Mouse (Mus musculus) forebrain, embryonic 11.5 days (tissue): ENCODE data around the gene Glcci1. TPM values are rescaled to one million over a fixed set of nuclear protein-coding genes. Genes with fewer than 3 reads are reported as not detected.
"Not testable (repeated sequence)": the region's sequence is repeated elsewhere in the genome, so short reads cannot be mapped to it uniquely, and the experiment has no call there.

Experiments
- ATAC-seq: fragments of 200-750 bp; cut with Nextera tagmentation; replicated peaks from 2 replicates; pipeline ENCODE4 v1.8.0; 2017; ENCODE audit warnings: moderate TSS enrichment; ENCODE audit not compliant: low FRiP score
- DNase-seq: peaks from one replicate; pipeline ENCODE4 v3.0.0-alpha.2; 2017; ENCODE audit warnings: low spot score
- H3K27ac ChIP-seq: fragments of 300-500 bp; sonication (generic); 2 replicates; pipeline ENCODE4 v1.5.1; 2014; ENCODE audit warnings: low read depth, low read length
- H3K27me3 ChIP-seq: fragments of 300-500 bp; sonication (generic); 2 replicates; pipeline ENCODE4 v1.6.1; 2014; ENCODE audit warnings: mild to moderate bottlenecking, low read length, mixed read lengths; ENCODE audit not compliant: control insufficient read depth, insufficient read depth
- H3K36me3 ChIP-seq: fragments of 300-500 bp; sonication (generic); 2 replicates; pipeline ENCODE4 v1.6.1; 2014; ENCODE audit warnings: mild to moderate bottlenecking, low read length, moderate library complexity, mixed read lengths; ENCODE audit not compliant: control insufficient read depth, insufficient read depth
- H3K4me1 ChIP-seq: fragments of 300-500 bp; sonication (generic); replicated peaks from 2 replicates; pipeline ENCODE4 v1.6.1; 2014; ENCODE audit warnings: low read length, mixed read lengths; ENCODE audit not compliant: control insufficient read depth, insufficient read depth
- H3K4me2 ChIP-seq: fragments of 300-500 bp; sonication (generic); 2 replicates; pipeline ENCODE4 v1.6.1; 2014; ENCODE audit warnings: low read depth, mild to moderate bottlenecking, low read length, moderate library complexity, mixed read lengths; ENCODE audit not compliant: severe bottlenecking
- H3K4me3 ChIP-seq: fragments of 300-500 bp; sonication (generic); 2 replicates; pipeline ENCODE4 v1.5.1; 2014; ENCODE audit warnings: low read depth, low read length
- H3K9ac ChIP-seq: fragments of 300-500 bp; sonication (generic); 2 replicates; pipeline ENCODE4 v1.6.1; 2014; ENCODE audit warnings: low read length
- H3K9me3 ChIP-seq: fragments of 300-500 bp; sonication (generic); 2 replicates; pipeline ENCODE4 v1.6.1; 2016; ENCODE audit warnings: low read length, mixed read lengths; ENCODE audit not compliant: control insufficient read depth
- WGBS: fragments of 180-500 bp; shearing (Covaris S2); extraction: QIAGEN DNeasy Blood & Tissue Kit; methylation state at CpG from one replicate; pipeline ENCODE4 v1.1.7; 2014; 5-methylcytosine and 5-hydroxymethylcytosine counted together
- polyA plus RNA-seq: library from polyadenylated mRNA; unstranded; fragments of >200 nt; fragmentation: Nextera tagmentation; extraction: Ambion mirVana; gene quantifications from 2 replicates; pipeline ENCODE4 v1.2.1, GENCODE M21; 2014

Glcci1 gene
- polyA plus RNA-seq, 1 experiment from 2014 or later: 16.8 TPM

- Histone ChIP-seq H3K4me1 (no peaks in the 10 kb centered on the region), H3K27me3 (no peaks in the 10 kb centered on the region), H3K36me3 (no peaks in the 10 kb centered on the region), H3K27ac (no peak overlapping the region), H3K4me2 (no peak overlapping the region), H3K4me3 (no peak overlapping the region), H3K9me3 (no peaks in the 10 kb centered on the region), H3K9ac (no peak overlapping the region)
- DNase-seq (no peak), ATAC-seq (no peak)
- 86% methylated on average over 3 of the region's 3 CpGs for WGBS
Observed at GRCm38 (mm10) chr6:8519687-8520086, 10.3 kb downstream of the Glcci1 start.

DNA sequence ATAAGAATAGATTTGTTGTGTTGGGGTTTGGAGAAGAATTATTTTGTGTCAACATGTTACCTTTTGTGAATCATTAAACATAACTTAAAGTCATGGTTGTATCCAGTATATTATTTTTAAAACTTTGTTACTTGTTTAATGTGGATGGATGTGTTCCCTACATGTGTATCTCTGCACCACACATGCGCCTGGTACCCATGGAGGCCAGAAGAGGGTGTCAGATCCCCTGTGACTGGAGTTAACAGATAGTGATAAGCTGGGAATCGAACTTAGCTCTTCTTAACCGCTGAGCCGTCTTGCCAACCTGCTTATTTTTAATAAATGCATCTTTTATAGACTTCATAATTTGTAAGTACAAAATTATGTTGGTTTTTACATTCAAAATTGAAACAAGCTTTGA is 11.8 kb downstream of the Glcci1 start:
- no peaks in the 10 kb centered on the region for H3K27me3 ChIP-seq
- H3K27ac ChIP-seq: no peak overlapping the region
- WGBS: 94% methylated on average over 4 of the region's 4 CpGs
- H3K9me3 ChIP-seq: no peaks in the 10 kb centered on the region
- no peak overlapping the region for H3K9ac ChIP-seq
- no peaks in the 10 kb centered on the region for H3K4me1 ChIP-seq
- DNase-seq (no peak), ATAC-seq (no peak)
- H3K4me2 ChIP-seq: no peak overlapping the region
- no peak overlapping the region for H3K4me3 ChIP-seq
- H3K36me3 ChIP-seq: no peaks in the 10 kb centered on the region

DNA sequence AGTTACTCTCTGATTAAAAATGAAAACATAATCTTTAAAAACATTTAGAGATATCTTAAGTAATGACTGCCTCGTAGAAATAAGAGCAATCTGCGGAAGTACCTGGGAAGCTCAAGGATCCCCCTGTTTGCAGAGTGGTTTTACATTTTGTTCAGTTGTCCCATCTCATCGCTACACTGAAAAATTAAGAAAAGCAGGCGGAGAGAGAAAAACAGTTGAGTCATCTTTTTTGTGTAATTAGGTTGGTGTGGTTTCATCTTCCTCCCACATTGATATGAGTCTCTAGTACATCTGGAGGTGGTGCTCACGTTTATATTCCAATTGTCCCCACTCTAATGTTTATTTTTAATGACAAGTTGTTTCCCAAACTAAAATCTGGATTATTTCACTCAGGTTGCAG is 15.3 kb downstream of the Glcci1 start:
- no peak overlapping the region for H3K4me2 ChIP-seq
- ATAC-seq (no peak), DNase-seq (no peak)
- no peaks in the 10 kb centered on the region for H3K27me3 ChIP-seq
- no peaks in the 10 kb centered on the region for H3K9me3 ChIP-seq
- no peaks in the 10 kb centered on the region for H3K4me1 ChIP-seq
- H3K36me3 ChIP-seq: no peaks in the 10 kb centered on the region
- H3K27ac ChIP-seq: no peak overlapping the region
- WGBS: 92% methylated on average over 5 of the region's 5 CpGs
- H3K4me3 ChIP-seq: no peak overlapping the region
- H3K9ac ChIP-seq: no peak overlapping the region

DNA sequence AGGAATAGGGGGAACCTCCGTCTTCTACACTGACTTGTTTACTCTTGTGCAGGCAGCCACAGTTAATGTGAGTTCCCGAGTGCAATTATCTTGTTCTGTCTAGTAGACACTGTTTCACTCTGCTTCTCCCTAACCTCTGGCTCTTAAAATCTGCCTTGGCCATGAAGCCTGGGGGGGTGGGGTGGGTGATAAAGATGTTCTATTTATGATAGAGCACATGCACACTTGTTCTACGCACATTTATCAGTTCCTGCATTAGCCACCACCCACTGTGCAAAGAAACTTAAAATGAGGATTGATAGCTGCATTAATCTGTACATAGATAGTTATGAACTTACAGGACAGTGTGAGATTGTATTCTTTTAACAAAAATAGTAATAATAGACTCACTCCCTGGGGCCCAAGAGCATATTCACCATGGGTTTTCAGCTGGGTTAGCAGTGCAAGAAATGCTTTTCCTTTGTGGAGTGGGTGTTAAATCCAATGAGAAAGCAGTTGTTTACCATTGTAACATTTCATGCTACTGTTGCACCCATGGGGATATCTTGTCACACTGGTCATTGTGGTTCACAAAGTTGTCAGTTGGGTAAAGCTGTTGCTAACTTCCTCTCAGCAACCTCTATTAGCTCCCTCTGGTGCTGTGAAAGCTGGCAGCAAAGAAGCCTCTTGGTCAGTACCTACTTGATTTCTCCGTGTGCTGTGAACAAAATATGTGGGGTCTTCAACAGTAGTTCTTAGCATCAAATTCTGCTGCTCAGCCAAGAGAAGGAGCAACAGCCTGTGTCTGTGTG is 21.9 kb downstream of the Glcci1 start:
- H3K4me2 ChIP-seq: no peak overlapping the region
- no peak overlapping the region for H3K4me3 ChIP-seq
- WGBS: 92% methylated on average over 4 of the region's 4 CpGs
- H3K36me3 ChIP-seq: no peaks in the 10 kb centered on the region
- H3K9ac ChIP-seq: no peak overlapping the region
- DNase-seq (no peak), ATAC-seq (no peak)
- H3K27ac ChIP-seq: no peak overlapping the region
- H3K27me3 ChIP-seq: no peaks in the 10 kb centered on the region
- H3K4me1 ChIP-seq: no peaks in the 10 kb centered on the region
- no peaks in the 10 kb centered on the region for H3K9me3 ChIP-seq

DNA sequence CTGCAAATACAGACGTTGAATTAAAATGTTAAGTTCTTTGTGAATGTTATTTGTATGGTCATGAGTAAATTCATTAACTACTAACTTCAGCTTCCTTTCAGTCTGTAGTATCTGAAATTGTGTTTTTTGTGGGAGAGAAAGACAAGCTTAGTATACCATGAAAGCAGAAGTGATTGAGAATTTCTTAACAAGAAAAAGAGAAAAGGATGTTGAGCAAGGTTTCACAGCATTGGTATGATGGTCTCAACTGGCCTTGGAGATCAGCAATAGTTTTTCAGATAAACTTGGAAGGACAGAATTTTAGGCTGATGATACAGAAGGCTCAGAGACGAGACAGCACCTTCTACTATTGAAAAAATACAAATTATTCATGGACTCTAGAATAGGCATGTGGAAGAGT is 27.5 kb downstream of the Glcci1 start:
- no peak overlapping the region for H3K4me2 ChIP-seq
- no peaks in the 10 kb centered on the region for H3K9me3 ChIP-seq
- no peaks in the 10 kb centered on the region for H3K36me3 ChIP-seq
- no peak overlapping the region for H3K4me3 ChIP-seq
- H3K9ac ChIP-seq: no peak overlapping the region
- no peaks in the 10 kb centered on the region for H3K27me3 ChIP-seq
- DNase-seq (no peak), ATAC-seq (no peak)
- H3K27ac ChIP-seq: no peak overlapping the region
- 86% methylated on average over 2 of the region's 2 CpGs for WGBS
- no peaks in the 10 kb centered on the region for H3K4me1 ChIP-seq

DNA sequence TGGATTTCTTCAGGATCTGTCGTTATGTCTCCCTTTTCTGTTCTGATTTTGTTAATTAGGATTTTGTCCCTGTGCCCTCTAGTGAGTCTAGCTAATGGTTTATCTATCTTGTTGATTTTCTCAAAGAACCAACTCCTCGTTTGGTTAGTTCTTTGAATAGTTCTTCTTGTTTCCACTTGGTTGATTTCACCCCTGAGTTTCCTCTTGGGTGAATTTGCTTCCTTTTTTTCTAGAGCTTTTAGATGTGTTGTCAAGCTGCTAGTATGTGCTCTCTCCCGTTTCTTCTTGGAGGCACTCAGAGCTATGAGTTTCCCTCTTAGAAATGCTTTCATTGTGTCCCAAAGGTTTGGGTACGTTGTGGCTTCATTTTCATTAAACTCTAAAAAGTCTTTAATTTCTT is 32.1 kb downstream of the Glcci1 start:
- H3K36me3 ChIP-seq, H3K4me1 ChIP-seq, ATAC-seq, H3K4me2 ChIP-seq, H3K27me3 ChIP-seq, H3K27ac ChIP-seq, H3K4me3 ChIP-seq, DNase-seq, H3K9ac ChIP-seq, H3K9me3 ChIP-seq: not testable (repeated sequence)
- WGBS: 85% methylated on average over 3 of the region's 4 CpGs

GRCm38 (mm10) chr6:8544822-8545221 is 35.4 kb downstream of the Glcci1 start:
- H3K4me3 ChIP-seq: no peak overlapping the region
- no peaks in the 10 kb centered on the region for H3K9me3 ChIP-seq
- ATAC-seq: no peak
- H3K4me1 ChIP-seq: no peaks in the 10 kb centered on the region
- H3K36me3 ChIP-seq: no peaks in the 10 kb centered on the region
- WGBS: 98% methylated on average over 5 of the region's 5 CpGs
- H3K27me3 ChIP-seq: no peaks in the 10 kb centered on the region
- no peak overlapping the region for H3K27ac ChIP-seq
- no peak overlapping the region for H3K4me2 ChIP-seq
- no peak overlapping the region for H3K9ac ChIP-seq
- no peak for DNase-seq

- Histone ChIP-seq H3K27ac (no peak overlapping the region), H3K36me3 (no peaks in the 10 kb centered on the region)
- WGBS: 94% methylated on average over 7 of the region's 7 CpGs
Observed at GRCm38 (mm10) chr6:8545780-8546179, 36.4 kb downstream of the Glcci1 start.

DNA sequence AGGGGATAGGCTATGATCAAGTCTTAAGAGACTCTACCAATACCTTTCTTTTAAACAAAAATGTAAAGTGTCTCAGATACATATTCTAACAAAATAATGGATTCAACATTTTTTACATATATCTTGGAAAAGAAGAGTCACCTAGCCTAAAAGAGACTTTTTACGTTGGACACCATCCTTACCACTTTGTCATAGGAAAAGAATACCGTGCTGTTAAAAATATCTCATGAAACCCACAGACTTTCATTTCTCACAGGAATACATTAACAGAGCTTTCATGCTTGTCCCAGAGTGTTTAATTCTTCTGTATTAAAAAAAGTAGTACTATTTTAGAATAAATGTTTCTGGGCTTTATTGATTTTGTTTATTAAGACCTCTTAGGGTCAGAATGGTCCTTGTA is 41.8 kb downstream of the Glcci1 start:
- Histone ChIP-seq H3K9ac (no peak overlapping the region), H3K27me3 (no peaks in the 10 kb centered on the region), H3K36me3 (no peaks in the 10 kb centered on the region), H3K4me3 (no peak overlapping the region), H3K27ac (no peak overlapping the region), H3K4me1 (no peaks in the 10 kb centered on the region), H3K4me2 (no peak overlapping the region), H3K9me3 (no peaks in the 10 kb centered on the region)
- ATAC-seq: no peak
- 90% methylated on average over 2 of the region's 2 CpGs for WGBS
- DNase-seq: no peak

More at GRCm38 (mm10) chr6:8545780-8546179, 36.4 kb downstream of the Glcci1 start:
- no peak overlapping the region for H3K4me2 ChIP-seq
- H3K4me3 ChIP-seq: no peak overlapping the region
- ATAC-seq: no peak
- no peaks in the 10 kb centered on the region for H3K27me3 ChIP-seq
- H3K9me3 ChIP-seq: no peaks in the 10 kb centered on the region
- no peak overlapping the region for H3K9ac ChIP-seq
- no peak for DNase-seq
- H3K4me1 ChIP-seq: no peaks in the 10 kb centered on the region
